Mouse (Mus musculus): ENCODE data around the gene Etl4. TPM values are rescaled to one million over a fixed set of nuclear protein-coding genes. Genes with fewer than 3 reads are reported as not detected.
A peak's percentile ranks its signal among the peaks of the same experiment; 100 is the strongest.

Etl4 gene
- total RNA-seq, 2 experiments from 2014 or later: 95.1 to 97.2 TPM

DNA sequence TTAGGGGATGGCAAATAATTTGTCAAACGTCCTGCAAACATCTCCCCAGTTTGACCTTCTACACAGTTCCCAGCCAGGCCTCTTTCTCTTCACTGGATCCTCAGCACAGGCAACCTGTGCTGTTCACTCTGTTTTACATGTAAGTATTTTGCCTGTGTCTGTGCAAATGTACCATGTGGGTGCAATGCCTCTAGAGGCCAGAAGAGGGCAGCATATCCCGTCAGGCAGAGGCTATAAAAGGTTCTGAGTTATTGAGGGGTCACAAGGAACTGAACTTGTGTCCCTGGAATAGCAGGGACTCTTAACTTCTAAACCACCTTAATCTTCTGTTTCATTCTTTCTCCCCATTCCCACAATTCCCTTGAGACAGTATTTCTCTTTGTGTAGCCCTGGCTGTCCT lies 582.5 kb downstream of the Etl4 start:
- intact Hi-C loops (cut with DNase I): loop anchor here (5.0 kb wide), 1 partner anchor 215 kb away; no protein-coding TSS in a partner anchor
- DNase-seq (ENCODE audit: extremely low spot score in 1 of 2, low spot score in 2 of 2): no peak

DNA sequence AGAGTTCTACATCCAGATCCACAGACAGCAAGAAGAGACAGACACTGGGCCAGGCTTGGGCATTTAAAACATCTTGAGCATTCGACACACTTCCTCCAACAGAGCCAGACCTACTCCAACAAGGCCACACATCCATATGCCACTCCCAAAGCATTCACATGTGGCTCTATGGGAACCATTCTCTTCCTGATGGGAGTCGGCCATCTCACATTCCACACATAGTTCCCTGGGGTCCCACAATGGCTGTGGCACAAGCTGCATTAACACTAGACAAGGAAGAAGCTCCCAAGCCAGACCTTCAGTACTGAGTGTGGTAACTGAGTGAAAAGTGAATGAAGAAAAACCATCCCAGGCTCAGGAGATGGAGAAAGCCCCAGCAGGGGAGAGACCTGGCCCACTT lies 584.2 kb downstream of the Etl4 start:
- intact Hi-C loops (cut with DNase I): loop anchor here (5.0 kb wide), 1 partner anchor 217 kb away; no protein-coding TSS in a partner anchor
- no peak for DNase-seq (ENCODE audit: extremely low spot score in 1 of 2, low spot score in 2 of 2)

DNA sequence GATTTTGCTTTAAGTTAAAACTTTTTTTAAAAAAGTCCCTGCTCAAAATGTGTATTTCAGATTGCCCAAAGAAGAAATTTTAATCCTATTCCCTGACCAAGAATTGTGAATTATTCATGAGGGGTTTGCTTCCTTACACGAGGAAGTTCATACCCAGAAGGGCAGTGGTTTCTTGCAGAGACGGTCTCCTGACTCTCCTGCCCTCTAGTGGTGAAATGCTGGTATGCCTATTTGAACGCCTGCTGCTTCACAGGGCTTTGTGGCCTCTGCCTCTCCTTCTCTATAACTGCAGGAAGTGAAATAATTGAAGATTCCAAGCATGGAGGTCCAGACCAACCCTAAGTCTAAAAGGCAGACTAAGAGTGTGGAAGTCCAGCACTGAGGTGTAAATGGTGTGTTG lies 585.1 kb downstream of the Etl4 start:
- intact Hi-C loops (cut with DNase I): loop anchor here (5.0 kb wide), 1 partner anchor 217 kb away; no protein-coding TSS in a partner anchor
- peak; percentile 44 to 55 for DNase-seq (ENCODE audit: extremely low spot score in 1 of 2, low spot score in 2 of 2)

DNA sequence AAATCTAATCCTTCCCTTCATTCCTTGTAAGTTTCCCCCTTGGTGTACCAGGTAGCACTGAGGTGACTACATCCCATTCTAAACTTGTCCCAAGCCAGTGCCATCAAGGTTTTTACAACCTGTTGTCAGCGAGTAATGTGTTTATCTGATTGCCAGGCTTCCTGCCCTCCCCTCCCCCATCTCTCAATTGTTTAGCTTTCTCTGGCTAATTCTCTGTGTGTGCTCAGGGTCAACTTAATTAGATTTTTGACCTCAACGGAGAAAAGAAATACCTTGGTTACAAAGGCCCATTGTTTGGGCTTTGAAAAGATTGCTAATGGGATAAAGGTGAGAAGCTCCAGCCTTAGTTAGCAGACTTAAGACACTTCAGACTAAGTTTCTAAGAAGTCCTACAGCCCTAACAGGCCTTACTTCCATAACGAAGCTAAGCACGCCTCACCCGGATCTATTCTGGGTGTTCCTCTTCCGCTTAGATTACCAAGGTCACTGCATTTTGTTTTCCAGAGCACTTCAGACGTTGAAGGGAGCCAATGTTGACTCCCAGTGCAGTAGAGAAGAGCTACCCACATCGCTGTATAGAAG lies 586.7 kb downstream of the Etl4 start:
- intact Hi-C loops (cut with DNase I): no loop called here
- DNase-seq (ENCODE audit: extremely low spot score in 1 of 2, low spot score in 2 of 2): no peak

DNA sequence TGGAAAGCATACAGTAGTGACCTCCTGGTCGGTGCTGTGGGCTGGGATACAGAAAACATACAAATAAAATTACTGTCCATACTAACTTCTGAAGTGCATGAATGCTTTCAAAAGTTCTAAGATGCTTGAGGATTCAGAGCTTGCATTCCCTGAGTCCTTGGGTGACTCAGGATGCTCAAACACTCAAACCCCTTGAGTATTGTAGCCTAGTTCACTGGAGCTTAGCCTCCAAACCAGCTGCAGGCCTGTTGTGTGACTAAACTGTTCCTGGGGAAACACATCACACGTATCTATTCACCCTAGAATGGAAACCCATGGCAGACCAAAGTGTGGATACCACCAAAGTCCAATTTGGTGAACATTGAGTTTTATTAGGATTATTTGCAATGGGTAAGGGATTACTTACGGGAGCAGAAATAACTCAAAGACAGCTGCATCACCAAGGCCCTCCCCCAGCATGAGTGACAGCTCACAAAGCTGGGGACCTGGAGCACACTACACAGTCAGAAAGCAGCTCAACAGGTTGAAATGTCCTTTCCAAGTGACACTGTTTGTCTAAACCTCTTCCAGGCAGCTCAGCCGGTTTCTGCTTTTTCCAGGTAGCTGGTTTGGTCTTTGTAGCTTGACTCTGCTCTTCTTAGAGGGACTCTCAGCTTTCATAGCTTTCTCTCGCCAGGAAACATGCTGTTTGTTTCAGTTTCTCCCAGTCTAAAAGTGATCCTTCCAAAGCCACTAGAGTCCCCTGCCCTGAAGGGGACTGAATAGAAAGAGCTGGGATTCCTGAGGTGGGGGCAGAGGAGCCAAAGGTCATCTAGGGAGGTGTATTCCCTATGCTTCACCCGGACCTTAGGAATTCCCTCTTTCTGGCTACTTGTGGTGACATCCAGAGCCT lies 598.5 kb downstream of the Etl4 start:
- intact Hi-C loops (cut with DNase I): no loop called here
- DNase-seq (ENCODE audit: extremely low spot score in 1 of 2, low spot score in 2 of 2): no peak

DNA sequence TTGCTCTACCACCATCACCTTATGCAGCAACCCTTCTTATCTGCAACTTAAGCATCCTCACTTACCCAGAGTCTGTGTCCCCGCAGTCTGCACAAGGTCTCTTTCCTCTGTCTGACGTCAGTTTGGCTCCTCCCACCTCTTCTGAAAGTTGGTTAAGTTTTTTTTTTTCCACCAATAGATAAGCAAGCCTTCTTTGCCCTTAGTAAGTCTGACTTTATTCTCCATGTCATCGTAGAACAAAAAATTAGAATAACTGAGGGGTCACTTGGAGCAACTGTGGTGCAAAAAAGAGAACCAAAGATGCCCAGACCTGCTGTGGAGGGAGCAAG lies 599.1 kb downstream of the Etl4 start:
- intact Hi-C loops (cut with DNase I): no loop called here

DNA sequence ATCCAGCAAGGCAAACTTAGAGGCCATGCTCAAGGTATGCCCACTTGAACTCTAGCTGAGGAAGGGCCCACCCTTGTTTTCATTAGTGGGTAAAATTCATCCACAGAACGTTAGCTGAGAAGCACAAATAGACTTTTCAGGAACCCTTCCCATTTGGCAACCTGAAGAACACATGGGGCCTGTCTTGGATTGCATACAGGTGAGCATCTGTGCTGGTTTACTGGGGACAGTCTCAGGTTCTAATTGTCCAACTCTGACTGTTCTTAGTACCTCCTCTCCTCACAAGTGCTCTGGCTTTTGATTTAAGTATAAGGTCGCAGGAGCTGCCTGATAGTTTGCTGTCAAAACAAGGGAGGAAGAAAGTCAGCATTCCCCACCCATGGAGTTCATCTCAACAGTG lies 600.5 kb downstream of the Etl4 start:
- no peak for DNase-seq (ENCODE audit: extremely low spot score in 1 of 2, low spot score in 2 of 2)
- intact Hi-C loops (cut with DNase I): no loop called here

More for the DNA sequence above, 599.1 kb downstream of the Etl4 start:
- DNase-seq (ENCODE audit: extremely low spot score in 1 of 2, low spot score in 2 of 2): no peak

DNA sequence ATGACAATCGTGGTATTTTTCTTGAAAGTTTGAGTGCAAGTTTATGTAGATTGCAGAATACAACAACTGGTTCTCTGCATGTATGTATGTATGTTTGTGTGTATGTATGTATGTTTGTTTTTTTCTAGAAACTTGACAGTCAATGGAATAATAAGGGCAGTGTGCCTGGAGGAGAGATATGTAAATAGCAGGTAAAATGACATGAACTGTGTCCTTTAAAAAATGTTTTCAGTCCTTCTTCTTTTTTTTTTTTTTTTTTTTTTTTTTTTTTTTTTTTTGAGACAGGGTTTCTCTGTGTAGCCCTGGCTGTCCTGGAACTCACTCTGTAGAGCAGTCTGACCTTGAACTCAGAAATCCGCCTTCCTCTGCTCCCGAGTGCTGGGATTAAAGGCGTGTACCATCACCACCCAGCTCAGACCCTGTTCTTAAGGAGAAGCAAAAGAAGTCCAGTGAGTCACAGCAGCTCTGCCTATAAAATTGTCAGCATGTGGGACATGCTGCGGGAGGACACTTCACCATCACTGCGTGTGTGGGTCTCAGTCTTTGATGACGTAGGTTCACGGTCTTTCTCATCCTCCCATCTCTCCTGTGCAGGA lies 606.8 kb downstream of the Etl4 start:
- intact Hi-C loops (cut with DNase I): no loop called here
- DNase-seq (ENCODE audit: extremely low spot score in 1 of 2, low spot score in 2 of 2): no peak

DNA sequence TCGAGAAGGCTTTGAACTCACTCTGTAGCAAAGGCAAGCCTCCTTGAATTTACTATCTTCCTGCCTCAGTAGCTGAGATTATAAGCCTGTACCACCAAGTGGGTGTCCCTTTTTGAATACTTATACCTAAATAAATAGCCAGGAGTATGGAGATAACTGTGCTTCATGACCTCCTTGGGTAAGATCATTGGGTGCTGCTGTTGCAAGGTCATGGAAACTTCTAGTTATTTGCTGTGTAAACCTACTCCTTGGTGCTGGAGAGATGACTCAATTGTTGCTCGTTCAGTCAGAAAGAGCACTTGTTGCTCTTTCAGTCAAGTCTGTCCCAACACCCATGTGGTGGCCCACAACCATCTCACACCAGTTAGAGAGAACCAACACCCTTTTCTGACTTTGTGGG lies 608.3 kb downstream of the Etl4 start:
- intact Hi-C loops (cut with DNase I): no loop called here
- DNase-seq (ENCODE audit: extremely low spot score in 1 of 2, low spot score in 2 of 2): no peak

DNA sequence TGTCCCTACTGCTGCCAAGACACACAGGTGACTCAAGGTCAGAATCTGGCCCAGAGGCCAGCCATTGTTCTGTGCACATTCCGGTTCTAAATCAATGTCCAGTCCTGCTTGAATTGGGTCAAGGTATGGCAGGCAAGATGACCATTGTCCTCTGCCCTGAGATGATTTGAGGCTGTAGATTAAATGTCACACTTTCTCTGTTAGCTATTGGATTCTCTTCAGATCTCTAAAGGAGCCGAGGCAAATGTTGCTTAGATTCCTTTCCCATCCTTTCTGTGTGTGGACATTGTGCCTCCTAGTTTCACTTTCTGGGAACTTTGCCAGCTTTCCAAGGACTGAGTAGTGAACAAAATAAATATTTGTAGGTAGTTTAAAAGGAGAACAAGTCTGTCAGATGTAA lies 608.9 kb downstream of the Etl4 start:
- peak in 1 of 2 experiments; percentile 17 for DNase-seq (ENCODE audit: extremely low spot score in 1 of 2, low spot score in 2 of 2)
- intact Hi-C loops (cut with DNase I): no loop called here

DNA sequence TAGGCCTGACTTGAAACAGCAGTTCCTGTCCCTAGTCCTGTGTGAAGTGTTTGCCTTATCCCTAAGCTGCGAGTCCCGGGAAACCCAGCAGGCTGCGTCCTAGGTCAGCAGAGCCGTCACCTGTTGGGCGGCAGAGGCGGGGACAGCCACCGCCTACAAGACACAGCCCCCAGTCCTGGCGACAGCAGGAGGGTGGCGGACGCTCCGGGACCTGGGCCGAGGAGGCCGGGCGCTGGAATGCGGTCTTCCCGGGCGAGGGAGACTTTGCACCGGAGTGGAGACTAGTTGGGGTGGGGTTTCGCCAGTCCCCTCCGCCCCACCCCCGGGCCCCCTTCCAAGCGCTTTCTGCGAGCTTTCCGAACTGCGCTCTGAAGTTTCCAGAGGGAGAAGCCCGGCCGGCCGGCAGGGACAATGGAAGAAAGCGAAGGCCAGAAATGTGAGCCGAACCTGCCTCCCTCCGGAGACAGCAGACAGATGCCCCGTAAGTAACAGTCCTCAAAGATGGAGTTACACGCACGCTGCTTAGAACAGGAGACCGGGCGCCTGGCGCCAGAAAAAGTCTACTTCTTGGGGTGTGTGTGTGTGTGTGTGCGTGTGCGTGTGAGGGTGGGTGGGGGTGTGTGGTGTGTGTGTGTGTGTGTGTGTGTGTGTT lies 610.0 kb downstream of the Etl4 start:
- peak in 1 of 2 experiments; percentile 58 for DNase-seq (ENCODE audit: extremely low spot score in 1 of 2, low spot score in 2 of 2)
- intact Hi-C loops (cut with DNase I): loop anchor here (10.0 kb wide), 1 partner anchor 255 kb away; no protein-coding TSS in a partner anchor

DNA sequence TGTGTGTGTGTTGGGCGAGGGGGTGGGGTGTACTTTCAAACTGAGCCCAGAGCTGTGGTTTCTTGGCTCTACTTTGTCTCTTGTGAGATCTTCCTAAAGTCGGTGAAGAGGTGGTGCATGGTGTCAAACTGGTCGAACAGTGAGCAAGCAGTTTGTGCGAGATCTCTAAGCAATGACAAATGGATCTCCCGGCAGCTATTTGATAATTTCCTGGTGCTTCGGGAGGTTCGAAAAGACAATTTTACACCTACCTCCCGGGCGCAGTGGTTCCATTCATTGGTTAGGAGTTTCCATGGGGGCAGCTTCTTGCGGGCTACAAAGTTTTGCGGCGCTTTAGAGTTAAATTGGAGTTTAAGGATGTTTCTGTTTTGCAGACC lies 610.5 kb downstream of the Etl4 start:
- intact Hi-C loops (cut with DNase I): loop anchor here (10.0 kb wide), 1 partner anchor 255 kb away; no protein-coding TSS in a partner anchor
- no peak for DNase-seq (ENCODE audit: extremely low spot score in 1 of 2, low spot score in 2 of 2)

DNA sequence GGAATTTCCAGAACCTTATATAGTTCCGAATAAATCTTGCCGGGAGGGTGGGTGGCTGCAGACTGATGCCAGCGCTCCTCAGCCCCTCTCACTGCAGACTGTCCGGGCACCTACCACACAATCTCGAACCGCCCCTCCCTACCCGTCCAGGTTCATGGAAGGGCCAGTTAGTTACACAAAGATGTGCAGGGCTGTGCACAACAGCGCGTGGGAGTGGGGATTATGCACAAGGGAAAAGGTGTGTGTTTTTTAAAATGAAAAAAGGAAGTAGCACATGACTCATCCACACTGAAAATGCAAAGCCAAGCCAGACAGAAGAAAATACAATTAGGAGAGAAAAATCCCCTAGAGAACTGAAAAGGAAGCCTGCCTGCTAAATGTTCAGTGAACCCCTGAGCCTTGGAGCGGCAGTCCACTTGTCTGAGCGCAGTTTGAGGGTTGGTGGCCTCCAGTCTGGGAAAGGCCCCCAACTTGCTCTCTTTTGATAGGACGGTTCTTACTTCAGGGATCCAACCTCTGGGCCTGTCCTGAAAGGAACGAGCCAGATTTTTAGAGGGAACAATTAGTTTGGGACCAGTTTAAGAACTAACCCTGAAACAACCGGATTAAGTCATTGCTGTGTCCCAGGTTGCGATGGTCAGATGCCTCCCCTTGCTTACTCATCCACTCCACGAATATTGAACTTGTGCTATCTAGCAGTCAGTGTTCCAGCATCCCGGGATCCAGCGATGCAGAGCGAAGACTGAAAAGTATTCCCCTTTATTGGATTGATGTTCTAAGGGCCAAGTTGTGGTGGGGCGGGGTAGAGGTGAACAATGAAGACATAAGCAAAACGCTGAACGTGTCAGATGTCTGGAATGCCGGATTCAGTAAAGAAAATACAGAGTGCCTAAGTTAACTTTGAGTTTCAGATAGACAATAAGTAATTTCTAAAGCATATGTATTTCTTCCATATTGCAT lies 611.3 kb downstream of the Etl4 start:
- DNase-seq (ENCODE audit: extremely low spot score in 1 of 2, low spot score in 2 of 2): peak in 1 of 2 experiments; percentile 25
- intact Hi-C loops (cut with DNase I): loop anchor here (10.0 kb wide), 1 partner anchor 254 kb away; no protein-coding TSS in a partner anchor

DNA sequence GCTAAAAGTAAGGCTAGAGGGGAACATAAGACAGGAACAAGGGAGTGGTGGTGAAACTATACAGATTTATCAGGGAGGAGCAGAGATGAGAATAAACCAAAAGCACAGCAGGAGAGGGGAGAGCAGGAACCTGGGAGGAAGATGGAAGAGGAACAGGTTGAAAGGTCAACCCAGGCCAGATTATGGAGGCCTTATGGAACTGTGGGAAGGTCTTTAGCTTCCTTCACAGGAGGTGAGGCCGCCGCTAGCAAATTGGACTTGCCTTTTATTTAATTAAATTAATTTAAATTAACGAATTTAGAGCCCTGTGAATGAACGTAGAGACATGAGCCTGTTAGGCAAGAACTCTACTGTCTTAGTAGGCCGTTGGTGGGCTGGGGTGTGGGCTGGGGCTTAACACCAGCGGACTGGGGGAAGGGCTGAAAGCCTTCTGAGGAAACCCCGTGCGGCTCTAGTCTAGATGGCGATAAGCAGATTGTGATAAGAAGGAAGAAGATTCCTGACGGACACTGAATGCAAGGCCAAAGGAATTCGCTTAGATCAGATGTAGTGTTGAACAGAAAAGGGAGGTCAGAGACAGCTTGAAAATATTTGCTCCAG lies 612.2 kb downstream of the Etl4 start:
- intact Hi-C loops (cut with DNase I): loop anchor here (10.0 kb wide), 1 partner anchor 253 kb away; no protein-coding TSS in a partner anchor
- DNase-seq (ENCODE audit: extremely low spot score in 1 of 2, low spot score in 2 of 2): no peak

DNA sequence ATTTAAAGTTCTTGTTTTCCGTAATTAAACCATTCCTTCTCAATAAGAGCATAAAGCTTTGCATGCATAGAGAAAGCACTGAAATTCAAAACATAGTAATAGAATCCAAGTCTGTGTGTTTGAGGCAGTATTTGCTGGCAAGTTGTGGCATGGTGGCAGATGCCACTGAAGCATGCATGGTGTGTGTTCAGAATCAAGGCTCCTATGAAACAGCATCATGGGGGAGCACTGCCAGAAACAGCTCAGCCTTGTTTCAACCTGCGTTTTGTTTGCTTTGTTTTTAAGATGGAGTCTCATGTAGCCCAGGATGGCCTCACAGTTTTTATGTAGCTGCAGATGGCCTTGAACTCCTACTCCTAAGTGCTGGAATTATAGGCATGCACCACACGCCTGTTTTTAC lies 614.1 kb downstream of the Etl4 start:
- DNase-seq (ENCODE audit: extremely low spot score in 1 of 2, low spot score in 2 of 2): no peak
- intact Hi-C loops (cut with DNase I): loop anchor here (10.0 kb wide), 1 partner anchor 251 kb away; no protein-coding TSS in a partner anchor

DNA sequence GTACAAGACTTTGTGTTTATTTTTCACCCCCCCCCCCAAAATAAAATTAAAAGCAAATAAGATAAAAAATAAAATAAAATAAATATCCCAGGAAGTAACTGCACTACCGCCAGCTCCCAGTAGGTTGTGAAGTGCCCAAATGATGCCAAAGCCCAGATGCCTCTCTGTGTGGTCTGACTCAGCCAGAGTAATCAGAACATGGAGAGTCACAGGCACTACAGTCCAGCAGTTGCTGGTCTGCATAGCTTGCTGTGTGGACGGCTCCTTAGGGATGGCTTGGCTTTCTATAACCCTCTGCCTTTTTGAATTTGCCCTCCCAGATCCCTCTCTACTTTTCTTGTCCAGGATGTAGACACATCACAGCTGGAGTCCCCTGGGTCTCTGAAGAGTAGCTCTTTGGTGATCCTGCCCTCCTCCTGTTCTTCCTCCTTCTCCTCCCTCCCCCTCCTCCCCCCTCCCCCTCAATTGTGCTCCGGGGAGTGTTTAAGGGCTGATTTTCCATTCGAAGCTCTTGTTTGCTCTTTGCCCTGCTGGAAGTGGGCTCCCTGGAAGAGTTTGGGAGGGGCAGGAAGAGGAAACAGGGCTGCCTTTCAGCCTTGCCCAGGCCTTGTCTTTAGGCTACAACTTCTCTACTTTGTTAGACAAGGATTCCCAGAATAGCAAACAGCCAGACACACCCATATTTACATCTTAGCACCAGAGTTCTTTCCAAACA lies 616.5 kb downstream of the Etl4 start:
- no peak for DNase-seq (ENCODE audit: extremely low spot score in 1 of 2, low spot score in 2 of 2)
- intact Hi-C loops (cut with DNase I): loop anchor here (10.0 kb wide), 1 partner anchor 249 kb away; no protein-coding TSS in a partner anchor

DNA sequence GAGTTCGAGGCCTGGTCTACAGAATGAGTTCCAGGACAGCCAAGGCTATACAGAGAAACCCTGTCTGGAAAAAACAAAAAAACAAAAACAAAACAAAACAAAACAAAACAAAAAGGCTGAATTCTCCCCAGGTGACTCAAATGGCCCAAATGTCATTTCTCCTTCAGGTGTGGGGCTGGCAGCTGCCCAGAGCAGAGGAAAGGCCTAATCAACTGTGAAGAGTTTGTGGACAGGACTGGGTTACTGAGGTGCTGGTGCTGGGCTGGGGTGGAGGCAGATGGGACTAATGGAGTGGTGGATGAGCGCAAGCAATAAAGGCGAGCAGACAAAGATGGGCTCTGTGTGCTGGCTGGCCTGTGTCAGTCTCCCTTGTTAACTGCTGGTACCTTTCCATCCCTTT lies 617.3 kb downstream of the Etl4 start:
- intact Hi-C loops (cut with DNase I): loop anchor here (10.0 kb wide), 1 partner anchor 248 kb away; no protein-coding TSS in a partner anchor
- no peak for DNase-seq (ENCODE audit: extremely low spot score in 1 of 2, low spot score in 2 of 2)
